Mouse (Mus musculus): Measurements from ENCODE around the gene Afdn.
A peak's percentile ranks its signal among the peaks of the same experiment; 100 is the strongest.
"Not testable (repeated sequence)": the region's sequence is repeated elsewhere in the genome, so short reads cannot be mapped to it uniquely, and the experiment has no call there.

Gene Afdn

GRCm38 (mm10) chr17:13738916-13739315 lies 21.4 kb upstream of the Afdn start:
- DNase-seq (ENCODE audit: low spot score in 2 of 2), result no peak

- DNase-seq (ENCODE audit: low spot score in 2 of 2), result no peak
Measured at GRCm38 (mm10) chr17:13739981-13740380, 20.4 kb upstream of the Afdn start.

- DNase-seq (ENCODE audit: low spot score in 2 of 2), result no peak
Measured at GRCm38 (mm10) chr17:13740796-13741195, 19.5 kb upstream of the Afdn start.

GRCm38 (mm10) chr17:13741611-13742010 lies 18.7 kb upstream of the Afdn start:
- no peak for DNase-seq (ENCODE audit: low spot score in 2 of 2)

GRCm38 (mm10) chr17:13742334-13742733 lies 18.0 kb upstream of the Afdn start:
- DNase-seq (ENCODE audit: low spot score in 2 of 2), result peak in 1 of 2 experiments; percentile 9

GRCm38 (mm10) chr17:13742941-13743708 lies 17.2 kb upstream of the Afdn start:
- DNase-seq (ENCODE audit: low spot score in 2 of 2), result peak in 1 of 2 experiments; percentile 18

GRCm38 (mm10) chr17:13743709-13744079 lies 16.6 kb upstream of the Afdn start:
- peak in 1 of 2 experiments; percentile 17 for DNase-seq (ENCODE audit: low spot score in 2 of 2)

- peak in 1 of 2 experiments; percentile 16 for DNase-seq (ENCODE audit: low spot score in 2 of 2)
Measured at GRCm38 (mm10) chr17:13744219-13744618, 16.1 kb upstream of the Afdn start.

- DNase-seq (ENCODE audit: low spot score in 2 of 2), result peak in 1 of 2 experiments; percentile 43
Measured at GRCm38 (mm10) chr17:13744824-13745223, 15.5 kb upstream of the Afdn start.

- DNase-seq (ENCODE audit: low spot score in 2 of 2), result peak in 1 of 2 experiments; percentile 15
Measured at GRCm38 (mm10) chr17:13745373-13745772, 15.0 kb upstream of the Afdn start.

GRCm38 (mm10) chr17:13746330-13746729 lies 14.0 kb upstream of the Afdn start:
- DNase-seq (ENCODE audit: low spot score in 2 of 2), result peak in 1 of 2 experiments; percentile 12

- DNase-seq (ENCODE audit: low spot score in 2 of 2), result peak in 1 of 2 experiments; percentile 12
Measured at GRCm38 (mm10) chr17:13747681-13748080, 12.7 kb upstream of the Afdn start.

- DNase-seq (ENCODE audit: low spot score in 2 of 2), result peak in 1 of 2 experiments; percentile 11
Measured at GRCm38 (mm10) chr17:13749027-13749426, 11.3 kb upstream of the Afdn start.

- DNase-seq (ENCODE audit: low spot score in 2 of 2), result peak in 1 of 2 experiments; percentile 18
Measured at GRCm38 (mm10) chr17:13753918-13754317, 6.4 kb upstream of the Afdn start.

GRCm38 (mm10) chr17:13754940-13755339 lies 5.4 kb upstream of the Afdn start:
- peak in 1 of 2 experiments; percentile 33 for DNase-seq (ENCODE audit: low spot score in 2 of 2)

- DNase-seq (ENCODE audit: low spot score in 2 of 2), result no peak
Measured at GRCm38 (mm10) chr17:13758586-13758985, 1.8 kb upstream of the Afdn start.

- peak; percentile 63 to 67 for DNase-seq (ENCODE audit: low spot score in 2 of 2)
Measured at GRCm38 (mm10) chr17:13759156-13759852, 1.0 kb upstream of the Afdn start.

- DNase-seq (ENCODE audit: low spot score in 2 of 2), result no peak
Measured at GRCm38 (mm10) chr17:13760675-13761178, 388 bp downstream of the Afdn start.

- DNase-seq (ENCODE audit: low spot score in 2 of 2), result peak; percentile 57 to 59
Measured at GRCm38 (mm10) chr17:13761179-13761913, 1.0 kb downstream of the Afdn start, which contains the start of gene Tcte2. Gene Tcte2, minus strand, starts transcription at chr17:13761825.

- no peak for DNase-seq (ENCODE audit: low spot score in 2 of 2)
Measured at GRCm38 (mm10) chr17:13763819-13764218, 3.5 kb downstream of the Afdn start.

- DNase-seq (ENCODE audit: low spot score in 2 of 2), result not testable (repeated sequence)
Measured at GRCm38 (mm10) chr17:13764911-13765310, 4.6 kb downstream of the Afdn start.

- DNase-seq (ENCODE audit: low spot score in 2 of 2), result no peak
Measured at GRCm38 (mm10) chr17:13768531-13768930, 8.2 kb downstream of the Afdn start.

Data from right cerebral cortex, postnatal 10 days (tissue).